Mouse (Mus musculus) midbrain, embryonic 10.5 days (tissue): ENCODE measurements around the gene Atl1. TPM values are rescaled to one million over a fixed set of nuclear protein-coding genes. Genes with fewer than 3 reads are reported as not detected.
A peak's percentile ranks its signal among the peaks of the same experiment; 100 is the strongest.

ENCODE experiments used
- DNase-seq: peaks from one replicate; pipeline ENCODE4 v3.0.0-alpha.2; 2017; ENCODE audit warnings: low spot score
- H3K27ac ChIP-seq: fragments of 300-500 bp; sonication (generic); replicated peaks from 2 replicates; pipeline ENCODE4 v1.5.1; 2016; ENCODE audit warnings: mild to moderate bottlenecking
- H3K27me3 ChIP-seq: fragments of 300-500 bp; sonication (generic); 2 replicates; pipeline ENCODE4 v1.6.1; 2016; ENCODE audit warnings: low read depth, mild to moderate bottlenecking; ENCODE audit not compliant: poor library complexity, severe bottlenecking
- H3K36me3 ChIP-seq: fragments of 300-500 bp; sonication (generic); 2 replicates; pipeline ENCODE4 v1.6.1; 2016; ENCODE audit warnings: mild to moderate bottlenecking, moderate library complexity
- H3K4me1 ChIP-seq: fragments of 300-500 bp; sonication (generic); 2 replicates; pipeline ENCODE4 v1.6.1; 2016
- H3K4me3 ChIP-seq: fragments of 300-500 bp; sonication (generic); 2 replicates; pipeline ENCODE4 v1.5.1; 2016; ENCODE audit warnings: mild to moderate bottlenecking, moderate library complexity
- H3K9me3 ChIP-seq: fragments of 300-500 bp; sonication (generic); replicated peaks from 2 replicates; pipeline ENCODE4 v1.6.1; 2016; ENCODE audit warnings: mild to moderate bottlenecking
- WGBS: fragments of 180-500 bp; shearing (Covaris S2); methylation state at CpG from one replicate; pipeline ENCODE4 v1.1.7; 2016; 5-methylcytosine and 5-hydroxymethylcytosine counted together
- polyA plus RNA-seq: library from polyadenylated mRNA; unstranded; fragments of >200 nt; fragmentation: Nextera tagmentation; extraction: Ambion mirVana; gene quantifications from 2 replicates; pipeline ENCODE4 v1.2.1, GENCODE M21; 2016

Atl1 gene
- polyA plus RNA-seq, 1 experiment from 2014 or later: 22.1 TPM

GRCm38 (mm10) chr12:69890476-69890875, 1.9 kb upstream of the Atl1 start:
- peak overlapping the region; percentile 90 for H3K4me3 ChIP-seq
- peaks cover 5% of the 10 kb centered on the region; the same call in 1 of the 2 replicates for H3K27me3 ChIP-seq
- no peaks in the 10 kb centered on the region for H3K9me3 ChIP-seq
- peak overlapping the region; percentile 75 for H3K27ac ChIP-seq
- 32% methylated on average over 5 of the region's 5 CpGs for WGBS
- peaks cover 6% of the 10 kb centered on the region for H3K36me3 ChIP-seq
- peak; percentile 29 for DNase-seq
- peaks cover 44% of the 10 kb centered on the region for H3K4me1 ChIP-seq

- WGBS: 50% methylated on average over 3 of the region's 3 CpGs
- Histone ChIP-seq H3K4me1 (peaks cover 44% of the 10 kb centered on the region), H3K9me3 (no peaks in the 10 kb centered on the region), H3K36me3 (peaks cover 6% of the 10 kb centered on the region), H3K4me3 (peak overlapping the region; percentile 90), H3K27me3 (peaks cover 5% of the 10 kb centered on the region; the same call in 1 of the 2 replicates), H3K27ac (peak overlapping the region; percentile 97)
- no peak for DNase-seq
These were observed 693 bp upstream of the Atl1 start for GRCm38 (mm10) chr12:69891721-69892120.

GRCm38 (mm10) chr12:69893927-69894326, 1.5 kb downstream of the Atl1 start:
- Histone ChIP-seq H3K4me1 (peaks cover 38% of the 10 kb centered on the region), H3K9me3 (no peaks in the 10 kb centered on the region), H3K36me3 (no peaks in the 10 kb centered on the region), H3K4me3 (no peak overlapping the region), H3K27me3 (peaks cover 5% of the 10 kb centered on the region; the same call in 1 of the 2 replicates), H3K27ac (no peak overlapping the region)
- no peak for DNase-seq
- 67% methylated on average over 6 of the region's 6 CpGs for WGBS

- 78% methylated on average over 2 of the region's 2 CpGs for WGBS
- Histone ChIP-seq H3K4me3 (no peak overlapping the region), H3K27ac (no peak overlapping the region), H3K9me3 (no peaks in the 10 kb centered on the region), H3K27me3 (peaks cover 5% of the 10 kb centered on the region; the same call in 1 of the 2 replicates), H3K36me3 (no peaks in the 10 kb centered on the region), H3K4me1 (peaks cover 27% of the 10 kb centered on the region)
- DNase-seq: no peak
These were observed 2.6 kb downstream of the Atl1 start for GRCm38 (mm10) chr12:69895046-69895445.

GRCm38 (mm10) chr12:69898119-69898518, 5.7 kb downstream of the Atl1 start:
- Histone ChIP-seq H3K27ac (no peak overlapping the region), H3K4me3 (no peak overlapping the region), H3K9me3 (no peaks in the 10 kb centered on the region), H3K36me3 (no peaks in the 10 kb centered on the region), H3K4me1 (peaks cover 4% of the 10 kb centered on the region), H3K27me3 (peaks cover 5% of the 10 kb centered on the region; the same call in 1 of the 2 replicates)
- 85% methylated on average over 4 of the region's 4 CpGs for WGBS
- DNase-seq: no peak

- H3K4me3 ChIP-seq: no peak overlapping the region
- no peaks in the 10 kb centered on the region for H3K27me3 ChIP-seq
- peaks cover 21% of the 10 kb centered on the region for H3K4me1 ChIP-seq
- no peaks in the 10 kb centered on the region for H3K36me3 ChIP-seq
- DNase-seq: no peak
- no peak overlapping the region for H3K27ac ChIP-seq
- 83% methylated on average over 2 of the region's 2 CpGs for WGBS
- no peaks in the 10 kb centered on the region for H3K9me3 ChIP-seq
These were observed 12.6 kb downstream of the Atl1 start for GRCm38 (mm10) chr12:69904991-69905390.

GRCm38 (mm10) chr12:69907667-69908510, 15.5 kb downstream of the Atl1 start:
- Histone ChIP-seq H3K4me3 (peak overlapping the region; percentile 74), H3K36me3 (no peaks in the 10 kb centered on the region), H3K27ac (peak overlapping the region; percentile 93), H3K4me1 (peaks cover 21% of the 10 kb centered on the region), H3K27me3 (no peaks in the 10 kb centered on the region), H3K9me3 (no peaks in the 10 kb centered on the region)
- DNase-seq: peak; percentile 82
- WGBS: 2% methylated on average over 30 of the region's 30 CpGs

GRCm38 (mm10) chr12:69908511-69908900, 16.1 kb downstream of the Atl1 start:
- peak; percentile 49 for DNase-seq
- WGBS: 24% methylated on average over 19 of the region's 19 CpGs

GRCm38 (mm10) chr12:69911906-69912305, 19.5 kb downstream of the Atl1 start:
- Histone ChIP-seq H3K27ac (no peak overlapping the region), H3K9me3 (no peaks in the 10 kb centered on the region), H3K36me3 (no peaks in the 10 kb centered on the region), H3K4me3 (no peak overlapping the region), H3K4me1 (peaks cover 21% of the 10 kb centered on the region), H3K27me3 (no peaks in the 10 kb centered on the region)
- DNase-seq: no peak
- WGBS: 87% methylated on average over 7 of the region's 7 CpGs

More at GRCm38 (mm10) chr12:69908511-69908900, 16.1 kb downstream of the Atl1 start:
- Histone ChIP-seq H3K9me3 (no peaks in the 10 kb centered on the region), H3K36me3 (no peaks in the 10 kb centered on the region), H3K4me1 (peaks cover 21% of the 10 kb centered on the region), H3K27me3 (no peaks in the 10 kb centered on the region), H3K4me3 (peak overlapping the region; percentile 74), H3K27ac (peak overlapping the region; percentile 93)

GRCm38 (mm10) chr12:69912737-69913136, 20.3 kb downstream of the Atl1 start:
- 87% methylated on average over 7 of the region's 7 CpGs for WGBS
- Histone ChIP-seq H3K9me3 (no peaks in the 10 kb centered on the region), H3K4me3 (no peak overlapping the region), H3K27me3 (no peaks in the 10 kb centered on the region), H3K27ac (no peak overlapping the region), H3K36me3 (no peaks in the 10 kb centered on the region), H3K4me1 (peaks cover 13% of the 10 kb centered on the region)
- no peak for DNase-seq

- H3K4me1 ChIP-seq: no peaks in the 10 kb centered on the region
- no peak overlapping the region for H3K4me3 ChIP-seq
- H3K27me3 ChIP-seq: no peaks in the 10 kb centered on the region
- H3K9me3 ChIP-seq: no peaks in the 10 kb centered on the region
- no peak for DNase-seq
- WGBS: 87% methylated on average over 2 of the region's 2 CpGs
- no peak overlapping the region for H3K27ac ChIP-seq
- H3K36me3 ChIP-seq: no peaks in the 10 kb centered on the region
These were observed 25.5 kb downstream of the Atl1 start for GRCm38 (mm10) chr12:69917870-69918269.

- Histone ChIP-seq H3K27me3 (no peaks in the 10 kb centered on the region), H3K4me1 (no peaks in the 10 kb centered on the region), H3K36me3 (0 out of 2 replicates have a peak, but pooled peaks cover 4% of the 10 kb centered on the region), H3K4me3 (no peak overlapping the region), H3K9me3 (no peaks in the 10 kb centered on the region), H3K27ac (no peak overlapping the region)
- no peak for DNase-seq
- 89% methylated on average over 1 of the region's 1 CpGs for whole genome bisulfite sequencing
These were observed 29.7 kb downstream of the Atl1 start for GRCm38 (mm10) chr12:69922099-69922498.

GRCm38 (mm10) chr12:69923128-69923527, 30.7 kb downstream of the Atl1 start:
- no peak for DNase-seq
- Histone ChIP-seq H3K27ac (no peak overlapping the region), H3K4me3 (no peak overlapping the region), H3K4me1 (no peaks in the 10 kb centered on the region), H3K36me3 (peaks cover 6% of the 10 kb centered on the region; the same call in 1 of the 2 replicates), H3K27me3 (no peaks in the 10 kb centered on the region), H3K9me3 (no peaks in the 10 kb centered on the region)
- 91% methylated on average over 3 of the region's 3 CpGs for WGBS
